Mouse (Mus musculus) ES-Bruce4 (cell line): ENCODE data around the gene Klhdc1. TPM values are rescaled to one million over a fixed set of nuclear protein-coding genes. Genes with fewer than 3 reads are reported as not detected.

Source experiments
- H3K27ac ChIP-seq: 2 replicates; pipeline ENCODE4 v1.5.1; 2012; ENCODE audit warnings: low read length, inconsistent platforms; ENCODE audit not compliant: insufficient read depth
- H3K27me3 ChIP-seq: 2 replicates; pipeline ENCODE4 v1.6.1; 2012; ENCODE audit warnings: mild to moderate bottlenecking, low read length, inconsistent platforms; ENCODE audit not compliant: control insufficient read depth, poor library complexity, insufficient read depth, severe bottlenecking
- H3K36me3 ChIP-seq: 2 replicates; pipeline ENCODE4 v1.6.1; 2012; ENCODE audit warnings: inconsistent platforms, mild to moderate bottlenecking, low read length, moderate library complexity; ENCODE audit not compliant: control insufficient read depth, poor library complexity, insufficient read depth, severe bottlenecking
- H3K4me1 ChIP-seq: one replicate; pipeline ENCODE4 v1.8.1; 2011; ENCODE audit warnings: low read length; ENCODE audit not compliant: control insufficient read depth, insufficient read depth
- H3K4me3 ChIP-seq: 2 replicates; pipeline ENCODE4 v1.5.1; 2011; ENCODE audit warnings: low read depth, mild to moderate bottlenecking, low read length
- H3K9ac ChIP-seq: 2 replicates; pipeline ENCODE4 v1.6.1; 2012; ENCODE audit warnings: low read depth, mild to moderate bottlenecking, inconsistent platforms; ENCODE audit not compliant: poor library complexity, severe bottlenecking
- H3K9me3 ChIP-seq: replicated peaks from 2 replicates; pipeline ENCODE4 v1.6.1; 2012; ENCODE audit warnings: mild to moderate bottlenecking, low read length, inconsistent platforms; ENCODE audit not compliant: control insufficient read depth, poor library complexity, insufficient read depth, severe bottlenecking
- CTCF ChIP-seq: IDR thresholded peaks from one replicate; pipeline ENCODE4 v1.8.1; 2011; ENCODE audit warnings: low read depth, low read length
- EP300 ChIP-seq: IDR thresholded peaks from 2 replicates; pipeline ENCODE4 v1.6.1; 2011; ENCODE audit warnings: low read depth, low read length; ENCODE audit not compliant: insufficient read depth
- POLR2A ChIP-seq: IDR thresholded peaks from one replicate; pipeline ENCODE4 v1.8.1; 2011; ENCODE audit warnings: low read length; ENCODE audit not compliant: insufficient read depth
- polyA plus RNA-seq: library from polyadenylated mRNA; stranded (reverse); fragments of >200 nt; gene quantifications from 2 replicates; pipeline ENCODE4 v1.2.4, GENCODE M21; 2011; ENCODE audit warnings: low read depth; ENCODE audit not compliant: missing spikeins, insufficient read depth, insufficient read length

Klhdc1 gene
- polyA plus RNA-seq, 1 experiment = 2.0 TPM

DNA sequence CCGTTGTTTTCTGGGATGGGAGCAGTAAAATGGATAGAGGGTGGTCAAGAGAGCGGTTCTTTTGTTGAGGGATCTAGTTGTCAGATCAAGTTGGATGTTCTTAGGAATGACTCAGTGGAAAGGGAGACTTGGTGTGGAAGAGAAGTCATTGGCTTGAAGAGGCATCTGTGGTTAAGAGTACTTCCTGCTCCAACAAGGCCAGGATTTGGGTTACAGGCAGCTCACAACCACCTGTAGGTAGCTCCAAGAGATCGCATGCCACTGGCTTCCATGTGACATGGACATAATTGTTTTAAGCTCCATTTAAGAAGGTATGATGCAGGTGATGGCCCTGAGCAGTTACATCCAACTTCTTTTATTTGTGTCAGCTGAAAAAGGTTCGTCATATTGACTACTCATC lies 8.8 kb downstream of the Klhdc1 start:
- Histone ChIP-seq H3K27ac (no peak overlapping the region), H3K4me1 (no peaks in the 10 kb centered on the region), H3K36me3 (no peaks in the 10 kb centered on the region), H3K9ac (no peak overlapping the region), H3K9me3 (no peaks in the 10 kb centered on the region), H3K27me3 (no peaks in the 10 kb centered on the region), H3K4me3 (no peak overlapping the region)
- no peak for TF ChIP-seq CTCF
- TF ChIP-seq EP300 = no peak
- TF ChIP-seq POLR2A = no peak

DNA sequence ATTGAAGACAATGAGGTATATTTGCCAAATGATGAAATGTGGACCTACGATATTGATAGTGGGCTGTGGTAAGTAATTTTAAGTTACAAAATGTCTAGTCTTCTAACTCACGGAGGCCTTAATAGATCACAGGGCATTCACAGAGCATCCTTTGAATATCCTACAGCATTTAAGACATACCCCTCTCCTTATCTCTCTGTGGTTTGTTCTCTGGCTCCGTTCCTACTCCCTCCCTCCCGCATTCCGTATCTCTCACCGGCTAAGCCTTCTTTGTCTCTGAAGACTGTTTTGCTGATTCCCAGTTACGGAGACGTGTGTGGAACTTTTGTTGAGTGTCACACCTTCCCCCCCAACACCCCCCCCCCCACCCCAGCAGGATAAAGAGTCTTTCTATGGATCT lies 9.8 kb downstream of the Klhdc1 start:
- Histone ChIP-seq H3K27me3 (no peaks in the 10 kb centered on the region), H3K9ac (no peak overlapping the region), H3K36me3 (no peaks in the 10 kb centered on the region), H3K4me3 (no peak overlapping the region), H3K27ac (no peak overlapping the region), H3K9me3 (no peaks in the 10 kb centered on the region), H3K4me1 (no peaks in the 10 kb centered on the region)
- no peak for TF ChIP-seq POLR2A
- TF ChIP-seq CTCF = no peak
- TF ChIP-seq EP300 = no peak

DNA sequence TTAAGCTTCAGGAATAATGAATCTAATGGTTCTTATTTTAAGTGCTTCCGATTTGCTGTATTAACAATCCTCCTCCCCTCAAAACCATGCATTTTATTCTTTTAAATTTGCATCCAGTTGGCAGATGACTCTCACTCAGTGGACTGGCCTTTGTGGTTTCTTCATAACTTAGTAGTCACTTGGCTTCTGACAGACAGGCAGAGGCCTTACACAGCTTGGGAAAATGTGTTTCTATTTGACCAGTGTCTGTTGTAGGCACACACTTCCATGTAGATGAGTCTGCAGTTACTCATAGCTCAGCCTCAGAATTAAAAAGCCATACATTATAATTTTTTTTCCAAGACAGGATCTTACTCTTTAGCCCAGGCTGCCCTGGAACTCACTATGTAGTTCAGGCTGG lies 12.8 kb downstream of the Klhdc1 start:
- no peaks in the 10 kb centered on the region for H3K9me3 ChIP-seq
- no peak for TF ChIP-seq EP300
- H3K9ac ChIP-seq = no peak overlapping the region

DNA sequence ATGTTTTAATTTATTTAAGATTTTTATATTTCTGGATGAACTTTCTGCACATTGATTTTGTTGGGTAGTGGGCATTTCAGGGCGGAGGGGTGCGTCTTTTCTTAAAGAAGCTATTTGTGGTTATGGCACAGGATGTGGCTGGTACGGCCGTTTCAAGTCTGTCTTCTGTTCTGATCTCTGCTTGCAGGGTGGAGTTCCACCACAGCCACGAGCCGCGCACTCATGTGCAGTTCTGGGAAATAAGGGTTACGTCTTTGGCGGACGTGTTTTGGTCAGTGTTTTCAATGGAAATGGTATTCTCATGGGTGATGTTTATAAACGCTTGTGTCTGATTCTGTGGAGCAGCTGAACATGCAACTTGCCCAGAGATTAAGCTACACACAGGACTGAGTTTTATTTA lies 16.9 kb downstream of the Klhdc1 start:
- H3K4me1 ChIP-seq = no peaks in the 10 kb centered on the region
- H3K27me3 ChIP-seq = no peaks in the 10 kb centered on the region
- no peaks in the 10 kb centered on the region for H3K36me3 ChIP-seq
- TF ChIP-seq EP300 (no peak), CTCF (no peak), POLR2A (no peak)
- no peak overlapping the region for H3K9ac ChIP-seq
- H3K27ac ChIP-seq = no peak overlapping the region
- H3K9me3 ChIP-seq = no peaks in the 10 kb centered on the region
- no peak overlapping the region for H3K4me3 ChIP-seq

More for the DNA sequence above, 12.8 kb downstream of the Klhdc1 start:
- no peak overlapping the region for H3K27ac ChIP-seq
- H3K4me1 ChIP-seq = no peaks in the 10 kb centered on the region
- no peak overlapping the region for H3K4me3 ChIP-seq
- no peaks in the 10 kb centered on the region for H3K36me3 ChIP-seq
- H3K27me3 ChIP-seq = no peaks in the 10 kb centered on the region

DNA sequence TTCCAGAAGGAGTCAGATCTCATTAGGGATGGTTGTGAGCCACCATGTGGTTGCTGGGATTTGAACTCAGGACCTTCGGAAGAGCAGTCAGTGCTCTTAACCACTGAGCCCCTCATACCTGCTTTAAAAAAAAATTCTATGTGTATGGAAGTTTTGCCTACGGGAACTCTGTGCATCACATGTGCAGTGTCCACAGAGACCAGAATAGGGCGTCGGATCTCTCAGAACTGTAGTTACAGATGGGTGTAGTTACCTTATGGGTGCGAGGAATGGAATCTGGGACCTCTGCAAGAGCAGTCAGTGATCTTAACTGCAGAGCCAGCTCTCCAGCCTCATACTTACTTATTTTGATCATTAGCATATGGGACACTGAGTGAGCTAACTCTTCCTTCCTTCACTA lies 21.3 kb downstream of the Klhdc1 start:
- Histone ChIP-seq H3K4me1 (no peaks in the 10 kb centered on the region), H3K27ac (no peak overlapping the region), H3K4me3 (no peak overlapping the region), H3K9ac (no peak overlapping the region), H3K27me3 (no peaks in the 10 kb centered on the region), H3K36me3 (no peaks in the 10 kb centered on the region), H3K9me3 (no peaks in the 10 kb centered on the region)
- TF ChIP-seq EP300 (no peak), POLR2A (no peak), CTCF (no peak)

DNA sequence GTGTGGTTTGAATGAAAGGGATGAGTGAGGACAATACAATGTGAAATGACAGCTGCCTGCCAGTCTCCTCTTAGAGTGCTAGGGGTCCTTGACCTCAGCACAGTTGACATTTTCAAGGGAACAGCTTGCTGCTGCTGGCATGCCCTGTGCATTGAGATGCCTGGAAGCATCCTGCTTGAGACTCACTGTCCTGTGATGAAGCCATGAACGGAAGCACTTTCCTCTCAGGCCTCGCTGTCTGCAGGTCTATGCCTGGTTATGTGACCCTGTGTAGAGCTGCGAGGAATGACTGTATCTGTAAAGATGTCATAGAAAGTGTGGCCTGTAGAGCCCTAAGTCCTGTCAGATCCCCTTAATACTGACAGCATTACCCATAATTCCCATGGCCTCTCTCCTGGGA lies 24.1 kb downstream of the Klhdc1 start:
- no peak for TF ChIP-seq POLR2A
- TF ChIP-seq CTCF = no peak
- no peak for TF ChIP-seq EP300
- H3K27ac ChIP-seq = no peak overlapping the region
- H3K9ac ChIP-seq = no peak overlapping the region
- H3K4me3 ChIP-seq = no peak overlapping the region
- H3K36me3 ChIP-seq = no peaks in the 10 kb centered on the region
- no peaks in the 10 kb centered on the region for H3K9me3 ChIP-seq
- no peaks in the 10 kb centered on the region for H3K4me1 ChIP-seq
- no peaks in the 10 kb centered on the region for H3K27me3 ChIP-seq
